Mouse (Mus musculus): Measurements from ENCODE around the gene Nr4a2. TPM values are rescaled to one million over a fixed set of nuclear protein-coding genes. Genes with fewer than 3 reads are reported as not detected.

The Nr4a2 gene
- polyA plus RNA-seq (2016; fragmentation: Nextera tagmentation; extraction: Ambion mirVana) = 7.4 and 7.8 TPM in 2 replicates

DNA sequence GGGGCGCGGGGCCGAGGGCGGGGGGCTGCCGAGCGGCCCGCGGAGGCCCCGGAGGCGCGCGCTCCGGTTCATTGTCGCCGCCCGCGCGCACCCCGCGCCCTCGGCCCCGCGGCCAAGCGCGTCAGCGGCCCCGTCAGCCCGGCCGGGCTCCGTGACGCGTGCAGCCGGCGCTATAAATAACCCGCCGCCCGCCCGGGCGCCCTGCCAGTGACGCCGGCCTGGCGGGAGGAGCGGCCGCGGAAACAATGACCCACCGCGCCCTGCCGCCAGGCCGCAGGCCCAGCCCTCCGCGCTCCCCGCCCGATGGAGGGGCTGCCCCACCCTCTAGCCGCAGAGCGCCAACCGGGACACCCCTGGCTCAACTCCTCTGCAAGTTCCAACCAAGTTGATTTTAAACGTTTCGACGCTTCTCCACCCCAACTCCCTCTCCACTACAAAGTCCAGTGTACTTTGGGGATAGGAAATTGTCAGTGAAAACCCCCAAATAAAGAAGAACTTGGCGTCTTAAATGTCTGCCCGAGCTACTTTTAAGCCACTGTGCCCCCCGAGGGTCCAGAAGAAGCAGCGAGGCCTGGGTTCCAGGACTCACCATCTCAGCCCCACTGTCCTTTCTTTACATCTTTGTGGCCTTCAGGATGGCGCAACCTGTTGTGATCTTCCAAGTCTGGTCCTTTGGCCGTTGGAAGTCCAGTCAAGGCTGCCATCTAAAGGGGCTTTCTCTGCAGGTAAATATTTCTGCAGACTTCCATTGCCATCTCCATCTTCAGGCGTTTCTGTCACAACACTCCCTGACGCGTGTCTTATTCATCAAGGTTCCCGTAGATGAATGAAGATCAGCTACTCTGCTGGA, at the start of gene Nr4a2:
Nr4a2 (minus strand) TSS at position 13 of the 850 bp plus-strand sequence.
- no peaks in the 10 kb centered on the region for H3K9me3 ChIP-seq
- peak within 1 kb of the TSS; percentile 97 for H3K4me3 ChIP-seq
- H3K27me3 ChIP-seq (ENCODE audit: poor library complexity, severe bottlenecking) = peaks cover 21% of the 10 kb centered on the region
- peak within 1 kb of the TSS; percentile 100 for H3K27ac ChIP-seq
- peaks cover 7% of the 10 kb centered on the region for H3K36me3 ChIP-seq (replicated peaks)
- peaks cover 32% of the 10 kb centered on the region for H3K4me1 ChIP-seq
- DNase-seq (ENCODE audit: extremely low spot score, low spot score) = peak; percentile 74
- 9% methylated on average over 52 of the region's 69 CpGs for WGBS

- DNase-seq (ENCODE audit: extremely low spot score, low spot score) = no peak
- Histone ChIP-seq H3K27me3 (ENCODE audit: poor library complexity, severe bottlenecking) (no peaks in the 10 kb centered on the region), H3K36me3 (replicated peaks) (no peaks in the 10 kb centered on the region), H3K4me3 (no peak overlapping the region), H3K9me3 (no peaks in the 10 kb centered on the region), H3K27ac (no peak overlapping the region), H3K4me1 (no peaks in the 10 kb centered on the region)
- WGBS = 73% methylated on average over 1 of the region's 1 CpGs
Observed at GRCm38 (mm10) chr2:57165416-57165815, 41.6 kb upstream of the Nr4a2 start.

DNA sequence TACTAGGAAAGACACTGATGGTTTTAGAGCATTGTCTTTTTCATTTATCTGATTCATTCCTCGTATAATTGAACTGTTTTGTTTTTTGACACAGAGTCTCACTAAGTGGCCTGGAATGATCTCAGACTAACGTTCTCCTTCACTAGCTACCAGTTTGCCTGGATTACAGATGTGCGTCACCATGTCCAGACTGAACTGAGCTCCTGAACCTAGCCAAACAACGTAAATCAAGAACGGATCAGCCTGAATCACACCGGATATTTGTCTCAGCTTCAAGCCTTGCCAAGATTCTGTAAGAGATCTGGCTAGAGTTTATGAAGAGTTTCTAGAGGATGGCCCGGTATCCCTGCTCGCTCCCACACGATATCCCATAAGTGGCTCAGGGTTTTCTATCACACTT, 33.0 kb upstream of the Nr4a2 start:
- no peaks in the 10 kb centered on the region for H3K27me3 ChIP-seq (ENCODE audit: poor library complexity, severe bottlenecking)
- no peaks in the 10 kb centered on the region for H3K36me3 ChIP-seq (replicated peaks)
- no peaks in the 10 kb centered on the region for H3K4me1 ChIP-seq
- 91% methylated on average over 9 of the region's 9 CpGs for WGBS
- no peak for DNase-seq (ENCODE audit: extremely low spot score, low spot score)
- no peak overlapping the region for H3K27ac ChIP-seq
- H3K4me3 ChIP-seq = no peak overlapping the region
- H3K9me3 ChIP-seq = no peaks in the 10 kb centered on the region

- no peak overlapping the region for H3K27ac ChIP-seq
- no peak overlapping the region for H3K4me3 ChIP-seq
- WGBS = 87% methylated on average over 4 of the region's 4 CpGs
- no peaks in the 10 kb centered on the region for H3K27me3 ChIP-seq (ENCODE audit: poor library complexity, severe bottlenecking)
- DNase-seq (ENCODE audit: extremely low spot score, low spot score) = no peak
- H3K4me1 ChIP-seq = no peaks in the 10 kb centered on the region
- no peaks in the 10 kb centered on the region for H3K9me3 ChIP-seq
- no peaks in the 10 kb centered on the region for H3K36me3 ChIP-seq (replicated peaks)
Observed at GRCm38 (mm10) chr2:57149796-57150195, 26.0 kb upstream of the Nr4a2 start.

- WGBS = 93% methylated on average over 2 of the region's 2 CpGs
- H3K36me3 ChIP-seq (replicated peaks) = no peaks in the 10 kb centered on the region
Observed at GRCm38 (mm10) chr2:57148231-57148630, 24.4 kb upstream of the Nr4a2 start.

DNA sequence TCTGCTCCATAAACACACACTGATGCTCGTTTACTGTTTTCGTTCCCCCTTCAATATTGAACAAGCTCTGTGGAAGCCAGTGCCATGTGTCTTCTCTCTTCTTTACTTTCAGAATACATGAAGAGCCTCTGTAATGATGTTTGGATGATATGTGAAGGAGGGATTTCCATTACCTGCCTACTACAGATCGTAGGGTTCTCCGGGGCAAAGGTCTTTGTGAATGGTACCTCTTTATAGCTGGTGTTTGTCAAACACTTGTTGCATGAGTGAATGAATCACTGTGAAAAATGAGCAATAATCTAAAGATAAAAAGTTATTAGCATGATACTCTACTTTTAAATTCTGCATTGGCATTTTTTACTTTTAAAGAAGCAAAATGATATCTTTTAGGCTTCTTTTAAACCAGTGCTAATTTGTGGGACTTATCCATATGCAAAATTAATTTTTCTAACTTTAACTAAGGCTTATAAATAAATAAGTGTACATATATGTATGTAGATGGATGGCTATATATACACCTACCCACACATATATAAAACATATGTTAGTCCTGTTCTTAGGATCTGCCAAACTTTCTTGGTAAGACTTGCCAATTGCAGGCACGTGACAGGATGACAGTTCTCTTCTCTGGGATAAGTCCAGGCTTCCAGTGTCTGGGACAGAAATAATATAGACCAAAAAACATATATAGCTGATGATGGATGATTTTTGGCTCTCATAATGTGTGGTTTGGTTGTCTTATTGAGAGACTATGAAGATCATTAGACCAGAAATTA, 22.0 kb upstream of the Nr4a2 start:
- Histone ChIP-seq H3K27me3 (ENCODE audit: poor library complexity, severe bottlenecking) (no peaks in the 10 kb centered on the region), H3K4me1 (no peaks in the 10 kb centered on the region), H3K4me3 (no peak overlapping the region), H3K36me3 (replicated peaks) (no peaks in the 10 kb centered on the region), H3K9me3 (no peaks in the 10 kb centered on the region), H3K27ac (no peak overlapping the region)
- DNase-seq (ENCODE audit: extremely low spot score, low spot score) = no peak
- 91% methylated on average over 5 of the region's 5 CpGs for WGBS

More at GRCm38 (mm10) chr2:57148231-57148630, 24.4 kb upstream of the Nr4a2 start:
- H3K4me1 ChIP-seq = no peaks in the 10 kb centered on the region
- H3K27me3 ChIP-seq (ENCODE audit: poor library complexity, severe bottlenecking) = no peaks in the 10 kb centered on the region
- H3K27ac ChIP-seq = no peak overlapping the region
- no peak for DNase-seq (ENCODE audit: extremely low spot score, low spot score)
- no peak overlapping the region for H3K4me3 ChIP-seq
- H3K9me3 ChIP-seq = no peaks in the 10 kb centered on the region

DNA sequence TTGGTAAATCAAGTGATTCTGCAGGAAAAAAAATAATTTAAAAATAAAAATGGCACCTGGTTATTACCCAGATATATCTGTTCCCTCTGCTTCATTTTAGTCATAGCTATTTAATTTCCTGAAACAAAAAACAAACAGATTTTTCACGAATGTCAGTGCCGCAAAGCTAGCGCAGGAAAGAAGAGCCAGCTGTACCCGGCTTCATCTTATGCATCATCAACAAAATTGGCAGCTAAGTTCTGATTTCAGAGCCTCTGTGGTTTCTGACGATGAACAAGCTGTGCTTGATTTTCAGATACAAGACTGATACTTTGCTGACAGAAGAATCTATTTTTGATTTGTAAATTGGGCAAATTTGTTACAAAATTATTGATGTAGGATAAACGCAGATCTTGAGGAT, 14.8 kb upstream of the Nr4a2 start:
- DNase-seq (ENCODE audit: extremely low spot score, low spot score) = no peak
- Histone ChIP-seq H3K27me3 (ENCODE audit: poor library complexity, severe bottlenecking) (no peaks in the 10 kb centered on the region), H3K4me3 (no peak overlapping the region), H3K4me1 (no peaks in the 10 kb centered on the region), H3K27ac (no peak overlapping the region), H3K36me3 (replicated peaks) (no peaks in the 10 kb centered on the region), H3K9me3 (no peaks in the 10 kb centered on the region)
- 93% methylated on average over 6 of the region's 6 CpGs for WGBS

GRCm38 (mm10) chr2:57127461-57127860, 3.7 kb upstream of the Nr4a2 start:
- no peaks in the 10 kb centered on the region for H3K9me3 ChIP-seq
- H3K4me1 ChIP-seq = peaks cover 11% of the 10 kb centered on the region
- H3K36me3 ChIP-seq (replicated peaks) = no peaks in the 10 kb centered on the region
- H3K27me3 ChIP-seq (ENCODE audit: poor library complexity, severe bottlenecking) = peaks cover 21% of the 10 kb centered on the region
- H3K27ac ChIP-seq = no peak overlapping the region
- no peak overlapping the region for H3K4me3 ChIP-seq
- 80% methylated on average over 4 of the region's 4 CpGs for WGBS
- DNase-seq (ENCODE audit: extremely low spot score, low spot score) = no peak

DNA sequence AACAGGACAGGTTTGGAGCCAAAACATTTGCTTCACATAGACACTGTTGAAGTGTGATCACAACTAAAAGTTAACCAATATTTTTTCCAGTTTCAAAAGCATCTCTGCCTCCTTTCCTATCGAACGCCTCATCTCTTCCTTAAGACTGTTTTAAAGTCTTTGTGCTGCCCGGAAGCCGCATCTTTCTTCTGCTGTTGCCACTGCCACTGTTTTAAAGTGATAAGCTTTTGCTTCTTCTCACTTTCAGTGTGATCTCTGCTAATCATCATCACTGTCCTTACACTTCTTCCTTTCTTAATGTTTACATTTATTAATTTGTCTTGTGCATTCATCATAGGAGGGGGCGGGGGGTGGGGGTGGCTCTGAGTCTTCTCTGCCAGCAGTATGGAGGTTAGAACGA, 2.1 kb upstream of the Nr4a2 start:
- Histone ChIP-seq H3K27me3 (ENCODE audit: poor library complexity, severe bottlenecking) (peaks cover 21% of the 10 kb centered on the region), H3K36me3 (replicated peaks) (peaks cover 7% of the 10 kb centered on the region), H3K4me1 (peaks cover 24% of the 10 kb centered on the region), H3K9me3 (no peaks in the 10 kb centered on the region), H3K27ac (no peak overlapping the region), H3K4me3 (no peak overlapping the region)
- WGBS = 86% methylated on average over 6 of the region's 6 CpGs
- DNase-seq (ENCODE audit: extremely low spot score, low spot score) = no peak

- 2% methylated on average over 67 of the region's 67 CpGs for WGBS
- Histone ChIP-seq H3K4me1 (peaks cover 37% of the 10 kb centered on the region), H3K9me3 (no peaks in the 10 kb centered on the region), H3K27me3 (ENCODE audit: poor library complexity, severe bottlenecking) (peaks cover 21% of the 10 kb centered on the region), H3K4me3 (peak overlapping the region; percentile 97), H3K36me3 (replicated peaks) (peaks cover 7% of the 10 kb centered on the region), H3K27ac (peak overlapping the region; percentile 100)
- peak; percentile 70 for DNase-seq (ENCODE audit: extremely low spot score, low spot score)
Observed at GRCm38 (mm10) chr2:57122986-57123980, 520 bp downstream of the Nr4a2 start.

GRCm38 (mm10) chr2:57121110-57121509, 2.7 kb downstream of the Nr4a2 start:
- H3K9me3 ChIP-seq = no peaks in the 10 kb centered on the region
- H3K4me1 ChIP-seq = peaks cover 57% of the 10 kb centered on the region
- H3K27ac ChIP-seq = no peak overlapping the region
- H3K27me3 ChIP-seq (ENCODE audit: poor library complexity, severe bottlenecking) = peaks cover 16% of the 10 kb centered on the region
- DNase-seq (ENCODE audit: extremely low spot score, low spot score) = no peak
- 90% methylated on average over 4 of the region's 4 CpGs for WGBS
- no peak overlapping the region; the same call in 1 of the 2 replicates for H3K4me3 ChIP-seq
- H3K36me3 ChIP-seq (replicated peaks) = peaks cover 7% of the 10 kb centered on the region
